Mouse (Mus musculus) cerebellum, adult 9-11 months (tissue): ENCODE measurements around the gene Ap5m1.

Source experiments
- DNase-seq: peaks from one replicate; pipeline ENCODE4 v3.0.0; 2022

The Ap5m1 gene

DNA sequence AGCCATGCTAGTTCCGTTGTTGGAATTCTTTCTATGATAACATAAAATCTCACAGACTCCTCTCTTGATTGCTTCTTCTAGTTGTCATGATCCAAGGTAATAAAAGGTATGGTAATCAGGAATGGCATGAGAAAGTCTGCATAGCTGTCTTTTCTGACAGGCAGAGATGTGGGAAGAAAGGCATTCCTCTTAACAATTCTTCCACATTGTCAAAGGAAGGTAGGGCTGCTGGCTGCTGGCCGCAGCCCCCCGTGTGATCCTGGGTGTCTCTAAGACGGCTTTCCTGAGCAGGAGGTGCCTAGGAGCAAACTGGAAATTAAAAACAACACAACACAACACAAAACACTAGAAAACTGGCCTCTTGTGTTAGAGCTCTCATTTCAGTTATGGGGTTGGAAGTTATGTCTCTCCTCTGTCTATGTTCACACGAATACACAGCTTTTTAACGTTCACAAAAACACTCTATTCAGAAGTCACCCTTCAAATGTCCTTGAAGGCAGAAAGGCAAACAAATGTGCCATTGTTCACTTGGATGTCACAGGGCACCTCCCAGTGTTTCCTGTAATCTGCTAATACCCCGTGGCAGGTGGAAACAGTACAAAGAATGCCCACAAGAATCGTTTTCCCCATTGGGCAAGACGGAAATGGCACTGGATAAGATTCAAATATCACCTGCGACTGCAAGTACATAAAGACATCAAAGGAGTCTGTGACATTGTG, 62.8 kb downstream of the Ap5m1 start:
- DNase-seq: no peak

DNA sequence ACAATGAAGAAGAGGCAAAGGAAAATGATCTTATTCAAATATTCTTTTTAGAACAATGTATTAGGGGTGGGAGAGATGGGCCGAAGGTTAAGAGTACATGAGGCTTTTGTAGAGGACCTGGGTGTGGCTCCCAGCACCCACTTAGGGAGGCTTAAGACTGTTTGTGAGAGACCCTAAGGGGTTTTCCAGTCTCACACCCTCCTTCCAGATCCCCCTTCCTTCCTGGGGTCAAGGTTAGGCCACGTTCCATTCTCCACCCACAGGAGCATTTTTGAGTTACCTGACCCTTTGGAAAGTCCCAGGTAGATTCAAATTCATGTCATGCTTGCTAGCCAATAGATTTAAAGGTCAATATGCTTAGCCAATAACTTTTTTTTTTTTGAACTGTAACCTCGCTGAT, 66.5 kb downstream of the Ap5m1 start:
- no peak for DNase-seq

DNA sequence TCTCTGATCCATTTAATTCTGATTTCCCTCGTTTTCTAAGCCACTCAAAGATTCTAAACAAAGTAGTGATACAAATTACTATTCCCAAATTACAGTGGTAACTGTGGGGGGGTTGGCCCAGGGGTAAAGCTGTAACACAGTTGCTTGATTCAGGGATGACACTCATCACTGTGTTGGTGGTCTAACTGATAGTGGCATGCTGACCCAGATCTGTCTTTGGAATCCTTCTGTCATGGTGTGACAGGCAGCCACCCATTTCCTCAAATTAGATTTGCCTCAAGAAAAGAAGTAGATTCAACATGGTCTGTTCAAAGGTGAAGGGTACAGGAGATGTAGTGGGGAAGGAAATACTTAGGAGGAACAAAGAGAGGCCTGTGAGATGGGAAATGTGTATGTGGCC, 72.3 kb downstream of the Ap5m1 start:
- no peak for DNase-seq

DNA sequence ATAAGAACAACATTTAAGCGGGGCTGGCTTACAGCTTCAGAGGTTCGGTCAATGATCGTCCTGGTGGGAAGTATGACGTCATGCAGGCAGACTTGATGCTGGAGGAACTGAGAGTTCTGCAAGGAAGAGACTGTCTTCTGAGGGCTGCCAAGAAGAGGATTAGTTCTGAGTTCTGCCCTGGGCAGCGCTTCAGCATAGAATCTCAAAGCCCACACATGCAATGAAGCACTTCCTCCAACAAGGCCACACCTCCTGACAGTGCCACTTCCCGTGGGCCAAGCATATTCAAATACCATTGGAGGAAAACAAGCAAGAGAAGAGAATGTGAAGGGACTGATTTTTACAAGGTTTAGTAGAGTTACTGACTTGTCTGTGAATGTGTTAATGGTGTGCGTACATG, 74.9 kb downstream of the Ap5m1 start:
- DNase-seq: no peak
